Mouse (Mus musculus) common myeloid progenitor, adult 5-6 weeks (primary cell): ENCODE results near the gene Gm20498. TPM values are rescaled to one million over a fixed set of nuclear protein-coding genes. Genes with fewer than 3 reads are reported as not detected.

Source experiments
- ATAC-seq: replicated peaks from 2 replicates; pipeline ENCODE4 v1.8.0; 2016; ENCODE audit warnings: low read depth, mild to moderate bottlenecking, moderate TSS enrichment, inconsistent platforms; ENCODE audit not compliant: poor library complexity, severe bottlenecking
- total RNA-seq: library from RNA; stranded (forward); fragments of 200-1000, 187-1606 nt; gene quantifications from 2 replicates; pipeline ENCODE4 v1.2.3, GENCODE M21; 2017

The Gm20498 gene
- total RNA-seq, 1 experiment from 2014 or later = 24.3 TPM

- ATAC-seq = no peak
These were observed 198.9 kb downstream of the Gm20498 start for GRCm38 (mm10) chr12:81333841-81334240.

GRCm38 (mm10) chr12:81332875-81333421 is 199.8 kb downstream of the Gm20498 start, which contains the start of gene Slc8a3:
Gene Slc8a3 (minus strand): TSS chr12:81333180.
- ATAC-seq = no peak

GRCm38 (mm10) chr12:81331937-81332874 is 200.5 kb downstream of the Gm20498 start:
- 0 out of 2 replicates have a peak, but pooled peaks have one; percentile 8 for ATAC-seq

GRCm38 (mm10) chr12:81331046-81331638 is 201.6 kb downstream of the Gm20498 start:
- no peak for ATAC-seq

GRCm38 (mm10) chr12:81324991-81325390 is 207.7 kb downstream of the Gm20498 start:
- no peak for ATAC-seq

GRCm38 (mm10) chr12:81324116-81324515 is 208.6 kb downstream of the Gm20498 start:
- ATAC-seq = no peak

GRCm38 (mm10) chr12:81321021-81321420 is 211.7 kb downstream of the Gm20498 start:
- ATAC-seq = no peak

GRCm38 (mm10) chr12:81317811-81318210 is 214.9 kb downstream of the Gm20498 start:
- ATAC-seq = no peak

- no peak for ATAC-seq
These were observed 216.8 kb downstream of the Gm20498 start for GRCm38 (mm10) chr12:81315953-81316352.

Other genes with a start within 250 kb of the Gm20498 start
- gene Slc8a3, start 199.7 kb downstream of the Gm20498 start, total RNA-seq = not detected in 2 replicates
- gene Gm4787, start 153.4 kb downstream of the Gm20498 start, total RNA-seq = 0.37 and 1.2 TPM in 2 replicates
- 0.46 and 0.92 TPM in 2 replicates for gene Adam4, start 111.0 kb downstream of the Gm20498 start, total RNA-seq
- gene Cox16, start 47.8 kb downstream of the Gm20498 start, total RNA-seq = 98.0 and 150 TPM in 2 replicates
- 42.8 and 50.6 TPM in 2 replicates for gene Synj2bp, start within 50 bp of the Gm20498 start, total RNA-seq
- not detected in 2 replicates for gene Adam21, start 35.6 kb upstream of the Gm20498 start, total RNA-seq
- 76.0 and 76.1 TPM in 2 replicates for gene Med6, start 62.1 kb upstream of the Gm20498 start, total RNA-seq
- not detected in 2 replicates for gene Ttc9, start 98.3 kb upstream of the Gm20498 start, total RNA-seq
- 0.34 and 0.91 TPM in 2 replicates for gene Map3k9, start 248.3 kb upstream of the Gm20498 start, total RNA-seq